Mouse (Mus musculus) heart, embryonic 13.5 days (tissue): Measurements from ENCODE around the gene Megf8. TPM values are rescaled to one million over a fixed set of nuclear protein-coding genes. Genes with fewer than 3 reads are reported as not detected.
"Not testable (repeated sequence)": the region's sequence is repeated elsewhere in the genome, so short reads cannot be mapped to it uniquely, and the experiment has no call there.

Experiments used
- ATAC-seq: fragments of 200-750 bp; cut with Nextera tagmentation; 2 replicates; pipeline ENCODE4 v1.8.0; 2017; ENCODE audit warnings: moderate TSS enrichment; ENCODE audit not compliant: insufficient number of reproducible peaks, low FRiP score, low TSS enrichment; ENCODE audit errors: extremely low read depth
- H3K27ac ChIP-seq: fragments of 300-500 bp; sonication (generic); replicated peaks from 2 replicates; pipeline ENCODE4 v1.5.1; 2015; ENCODE audit warnings: moderate library complexity, mild to moderate bottlenecking, inconsistent platforms
- H3K27me3 ChIP-seq: fragments of 300-500 bp; sonication (generic); replicated peaks from 2 replicates; pipeline ENCODE4 v1.6.1; 2015; ENCODE audit warnings: mild to moderate bottlenecking, inconsistent platforms
- H3K36me3 ChIP-seq: fragments of 300-500 bp; sonication (generic); 2 replicates; pipeline ENCODE4 v1.6.1; 2015; ENCODE audit warnings: mild to moderate bottlenecking, inconsistent platforms
- H3K4me1 ChIP-seq: fragments of 300-500 bp; sonication (generic); 2 replicates; pipeline ENCODE4 v1.6.1; 2015; ENCODE audit warnings: inconsistent platforms
- H3K4me2 ChIP-seq: fragments of 300-500 bp; sonication (generic); 2 replicates; pipeline ENCODE4 v1.6.1; 2015; ENCODE audit warnings: inconsistent platforms, mild to moderate bottlenecking, moderate library complexity
- H3K4me3 ChIP-seq: fragments of 300-500 bp; sonication (generic); 2 replicates; pipeline ENCODE4 v1.5.1; 2015; ENCODE audit warnings: moderate library complexity, mild to moderate bottlenecking, inconsistent platforms
- H3K9ac ChIP-seq: fragments of 300-500 bp; sonication (generic); 2 replicates; pipeline ENCODE4 v1.6.1; 2015; ENCODE audit warnings: inconsistent platforms, mild to moderate bottlenecking, moderate library complexity
- H3K9me3 ChIP-seq: fragments of 300-500 bp; sonication (generic); 2 replicates; pipeline ENCODE4 v1.6.1; 2016; ENCODE audit warnings: inconsistent platforms
- WGBS: fragments of 180-500 bp; shearing (Covaris S2); methylation state at CpG from one replicate; pipeline ENCODE4 v1.1.7; 2015; ENCODE audit warnings: mixed read lengths; 5-methylcytosine and 5-hydroxymethylcytosine counted together
- polyA plus RNA-seq: library from polyadenylated mRNA; unstranded; fragments of >200 nt; fragmentation: Nextera tagmentation; extraction: Ambion mirVana; gene quantifications from 2 replicates; pipeline ENCODE4 v1.2.1, GENCODE M21; 2015

The Megf8 gene
- polyA plus RNA-seq, 1 experiment from 2014 or later = 7.5 TPM

DNA sequence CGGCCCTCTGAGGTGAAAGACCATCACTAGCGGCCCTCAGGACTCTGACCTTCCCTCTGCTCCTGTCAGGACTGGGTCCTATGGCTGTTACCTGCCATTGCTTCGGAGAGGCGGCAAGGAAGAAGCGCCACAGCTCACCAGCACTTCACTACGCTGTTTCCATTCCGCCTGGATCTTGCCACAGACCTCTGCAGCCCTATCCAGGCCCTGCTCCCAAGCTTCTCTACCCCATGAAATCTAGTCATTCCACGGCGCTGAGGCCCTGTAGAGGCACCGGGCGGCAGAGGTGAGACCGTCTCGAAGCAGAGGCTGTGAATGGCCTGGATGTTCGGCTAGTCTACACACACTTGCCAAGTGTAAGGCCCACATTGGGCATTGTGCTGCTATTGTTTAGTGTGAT is 79.7 kb downstream of the Megf8 start:
- H3K36me3 ChIP-seq = no peaks in the 10 kb centered on the region
- H3K9ac ChIP-seq = 0 out of 2 replicates have a peak overlapping the region, but pooled peaks have one; percentile 62
- H3K4me1 ChIP-seq = peaks cover 20% of the 10 kb centered on the region
- 91% methylated on average over 14 of the region's 14 CpGs for WGBS
- peak overlapping the region; percentile 61; the same call in 1 of the 2 replicates for H3K27ac ChIP-seq
- peak overlapping the region; percentile 90 for H3K4me2 ChIP-seq
- no peak for ATAC-seq
- H3K27me3 ChIP-seq = no peaks in the 10 kb centered on the region
- no peaks in the 10 kb centered on the region for H3K9me3 ChIP-seq
- H3K4me3 ChIP-seq = peak overlapping the region; percentile 70

DNA sequence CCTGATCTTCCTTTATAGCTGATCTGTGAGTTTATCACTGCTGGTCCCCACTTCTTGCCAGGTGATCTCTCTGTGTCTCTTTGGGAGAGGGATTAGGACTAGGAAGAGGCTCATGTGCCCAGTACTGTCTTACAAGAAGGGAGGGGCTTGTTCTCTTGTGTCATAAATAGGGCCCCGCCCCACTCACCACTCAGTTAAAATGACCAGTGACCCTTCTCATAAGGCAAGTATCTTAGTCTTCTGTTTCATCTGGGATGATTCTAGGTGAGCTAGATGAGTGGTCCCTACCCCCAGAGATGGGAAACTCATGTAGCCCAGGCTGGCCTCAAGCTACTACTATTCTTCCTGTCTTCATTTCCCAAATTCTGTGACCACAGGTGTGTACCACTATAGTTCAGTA is 81.6 kb downstream of the Megf8 start, which contains the start of gene Lipe:
TSS of gene Lipe (minus strand) at position 101 of the 400 bp plus-strand sequence.
- no peak within 1 kb of the TSS for H3K4me2 ChIP-seq
- no peaks in the 10 kb centered on the region for H3K27me3 ChIP-seq
- H3K27ac ChIP-seq = no peak within 1 kb of the TSS
- ATAC-seq = no peak
- 73% methylated on average over 1 of the region's 1 CpGs for WGBS
- peaks cover 25% of the 10 kb centered on the region for H3K4me1 ChIP-seq
- H3K36me3 ChIP-seq = no peaks in the 10 kb centered on the region
- no peak within 1 kb of the TSS for H3K4me3 ChIP-seq
- no peak within 1 kb of the TSS for H3K9ac ChIP-seq
- H3K9me3 ChIP-seq = no peaks in the 10 kb centered on the region

DNA sequence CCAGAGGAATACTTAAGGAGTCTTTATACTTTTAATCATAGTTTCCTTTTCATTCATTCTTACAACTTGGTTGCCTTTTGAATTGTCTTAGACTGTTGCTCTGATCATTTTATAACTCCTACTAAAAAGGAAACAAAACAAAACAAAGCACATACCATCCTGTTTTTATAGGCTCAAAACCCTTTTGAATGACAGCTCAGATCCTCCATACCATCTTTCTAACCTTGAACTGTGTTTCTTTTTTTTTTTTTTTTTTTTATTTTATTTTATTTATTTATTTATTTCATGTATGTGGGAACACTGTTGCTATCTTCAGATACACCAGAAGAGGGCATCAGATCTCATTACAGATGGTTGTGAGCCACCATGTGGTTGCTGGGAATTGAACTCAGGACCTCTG is 82.1 kb downstream of the Megf8 start:
- not testable (repeated sequence) for H3K4me3 ChIP-seq, H3K36me3 ChIP-seq, H3K9me3 ChIP-seq, ATAC-seq, H3K27me3 ChIP-seq, H3K27ac ChIP-seq, H3K4me2 ChIP-seq, H3K9ac ChIP-seq
- peaks cover 21% of the 10 kb centered on the region for H3K4me1 ChIP-seq

DNA sequence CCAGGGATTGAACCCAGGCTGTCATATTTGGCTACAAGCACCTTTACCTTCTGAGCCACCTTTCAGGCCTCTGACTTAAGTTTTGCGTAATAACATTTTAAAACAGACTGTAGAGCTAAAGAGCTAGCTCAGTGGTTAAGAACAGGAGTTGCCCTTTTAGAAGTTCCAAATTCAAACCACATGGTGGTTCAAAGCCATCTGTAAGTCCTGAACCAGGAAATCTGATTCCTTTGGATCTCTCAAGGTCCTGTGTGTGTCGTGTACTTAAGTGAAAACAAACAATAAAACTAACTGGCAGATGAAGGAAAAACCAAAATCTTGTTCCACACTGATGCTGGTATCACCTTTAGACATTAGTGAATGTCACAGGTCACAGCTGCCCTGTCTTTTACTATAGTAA is 84.6 kb downstream of the Megf8 start:
- no peak for ATAC-seq
- H3K27me3 ChIP-seq = no peaks in the 10 kb centered on the region
- no peak overlapping the region for H3K27ac ChIP-seq
- no peak overlapping the region for H3K4me3 ChIP-seq
- H3K9me3 ChIP-seq = no peaks in the 10 kb centered on the region
- H3K9ac ChIP-seq = 0 out of 2 replicates have a peak overlapping the region, but pooled peaks have one; percentile 7
- peaks cover 7% of the 10 kb centered on the region for H3K4me1 ChIP-seq
- no peaks in the 10 kb centered on the region for H3K36me3 ChIP-seq
- H3K4me2 ChIP-seq = no peak overlapping the region
- 65% methylated on average over 2 of the region's 2 CpGs for WGBS

DNA sequence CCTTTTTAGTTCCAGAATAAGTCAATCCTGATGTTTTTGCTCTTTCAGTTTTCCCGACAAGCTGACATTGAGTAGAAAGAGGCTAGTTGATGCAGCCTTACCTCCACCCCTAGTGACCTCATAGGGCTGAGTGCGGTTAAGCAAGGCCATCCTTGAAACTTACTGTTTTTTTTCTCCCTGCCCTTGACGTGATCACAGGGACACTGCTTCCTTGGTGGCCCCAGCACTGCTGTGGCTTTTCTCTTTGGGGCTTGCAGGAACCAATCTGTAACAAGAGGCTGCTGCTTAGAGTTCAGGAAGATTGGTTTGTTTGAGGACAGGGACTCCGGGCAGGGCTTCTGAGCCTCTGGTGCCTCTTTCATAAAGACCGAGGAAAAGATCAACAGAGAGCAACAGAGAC is 85.0 kb downstream of the Megf8 start:
- 49% methylated on average over 5 of the region's 5 CpGs for WGBS
- ATAC-seq = no peak
- Histone ChIP-seq H3K9me3 (no peaks in the 10 kb centered on the region), H3K27me3 (no peaks in the 10 kb centered on the region), H3K4me2 (no peak overlapping the region), H3K36me3 (no peaks in the 10 kb centered on the region), H3K9ac (0 out of 2 replicates have a peak overlapping the region, but pooled peaks have one; percentile 7), H3K4me3 (no peak overlapping the region), H3K27ac (no peak overlapping the region; the same call in 1 of the 2 replicates), H3K4me1 (peaks cover 6% of the 10 kb centered on the region)

DNA sequence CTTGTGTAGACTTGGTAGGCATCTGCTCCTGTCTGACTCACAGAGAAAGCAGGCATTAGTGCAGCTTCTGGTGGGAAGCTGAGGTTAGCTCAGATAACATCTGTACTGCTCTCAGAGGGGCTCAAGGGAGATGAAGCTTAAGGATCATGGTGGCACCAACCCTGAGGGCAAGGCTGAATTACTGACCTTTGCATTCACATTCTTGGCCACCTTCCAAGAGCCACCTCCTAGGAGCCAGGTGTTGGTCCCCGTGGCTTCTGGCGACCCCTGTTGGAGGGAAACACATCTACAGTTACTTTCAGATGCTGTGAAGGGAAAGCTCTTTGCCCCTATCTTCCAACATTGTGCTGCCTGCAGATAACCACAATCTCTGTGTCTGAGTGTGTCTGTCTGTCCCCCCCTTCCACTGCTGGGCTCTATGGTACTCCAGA is 85.7 kb downstream of the Megf8 start:
- no peak for ATAC-seq
- Histone ChIP-seq H3K9ac (no peak overlapping the region), H3K4me2 (no peak overlapping the region), H3K4me3 (no peak overlapping the region), H3K36me3 (no peaks in the 10 kb centered on the region), H3K4me1 (peaks cover 6% of the 10 kb centered on the region), H3K27me3 (no peaks in the 10 kb centered on the region), H3K9me3 (no peaks in the 10 kb centered on the region), H3K27ac (no peak overlapping the region)
- WGBS = 2% methylated on average over 2 of the region's 2 CpGs

DNA sequence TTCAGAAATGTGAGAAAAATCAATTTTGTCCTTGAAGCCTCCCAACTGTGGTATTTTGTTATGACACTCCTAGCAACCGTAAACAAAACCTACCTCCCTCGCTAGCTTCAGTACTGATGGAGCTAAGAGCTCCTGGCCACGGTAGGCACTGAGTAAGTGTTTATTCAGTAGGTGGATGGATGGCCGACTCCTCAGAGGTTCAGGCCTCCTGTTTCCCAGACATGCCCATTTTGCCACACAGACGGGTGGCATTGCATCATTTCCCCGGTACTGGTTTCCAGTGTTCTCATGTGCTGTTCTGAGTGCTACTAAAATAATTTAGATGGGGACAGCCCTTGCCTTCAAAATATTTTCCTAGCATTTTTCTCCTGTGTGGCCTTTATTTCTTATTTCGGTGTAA is 89.5 kb downstream of the Megf8 start:
- Histone ChIP-seq H3K27me3 (no peaks in the 10 kb centered on the region), H3K4me1 (peaks cover 6% of the 10 kb centered on the region), H3K4me3 (no peak overlapping the region), H3K27ac (no peak overlapping the region), H3K9ac (no peak overlapping the region), H3K9me3 (no peaks in the 10 kb centered on the region), H3K4me2 (no peak overlapping the region), H3K36me3 (no peaks in the 10 kb centered on the region)
- ATAC-seq = no peak
- WGBS = 73% methylated on average over 7 of the region's 7 CpGs

DNA sequence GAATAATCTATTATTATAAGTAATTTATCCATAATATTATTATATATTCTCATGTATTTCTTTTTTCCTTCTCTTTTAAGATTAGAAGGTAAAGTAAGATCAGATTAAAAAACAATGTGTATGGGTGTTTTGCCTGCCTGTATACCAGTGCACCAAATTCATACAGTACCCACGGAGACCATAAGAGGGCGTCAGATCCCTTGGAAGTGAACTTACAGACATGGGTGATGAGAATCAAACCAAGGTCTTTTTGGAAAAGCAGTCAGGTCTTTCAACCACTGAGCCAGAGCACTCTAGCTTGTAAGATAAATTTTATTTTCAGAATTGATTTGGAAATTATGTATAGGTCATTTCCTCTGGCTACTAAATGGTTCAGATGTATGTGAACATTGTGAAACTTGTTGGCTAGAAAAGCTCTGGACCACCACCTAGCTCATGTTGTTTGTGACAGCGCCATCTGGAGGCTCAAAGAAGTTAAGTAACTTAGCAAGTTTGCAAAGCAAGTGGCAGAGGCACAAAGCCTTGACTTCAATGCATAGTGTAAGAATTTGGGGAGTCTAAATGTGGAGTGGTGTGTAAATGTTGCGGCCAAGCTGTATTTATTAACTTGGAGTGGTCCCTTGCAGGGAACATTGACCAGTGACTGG is 92.3 kb downstream of the Megf8 start:
- no peaks in the 10 kb centered on the region for H3K9me3 ChIP-seq
- no peaks in the 10 kb centered on the region for H3K36me3 ChIP-seq
- no peaks in the 10 kb centered on the region for H3K4me1 ChIP-seq
- H3K27me3 ChIP-seq = no peaks in the 10 kb centered on the region
- no peak overlapping the region for H3K4me3 ChIP-seq
- no peak for ATAC-seq
- H3K9ac ChIP-seq = no peak overlapping the region
- no peak overlapping the region for H3K27ac ChIP-seq
- 32% methylated on average over 4 of the region's 4 CpGs for WGBS
- H3K4me2 ChIP-seq = no peak overlapping the region

DNA sequence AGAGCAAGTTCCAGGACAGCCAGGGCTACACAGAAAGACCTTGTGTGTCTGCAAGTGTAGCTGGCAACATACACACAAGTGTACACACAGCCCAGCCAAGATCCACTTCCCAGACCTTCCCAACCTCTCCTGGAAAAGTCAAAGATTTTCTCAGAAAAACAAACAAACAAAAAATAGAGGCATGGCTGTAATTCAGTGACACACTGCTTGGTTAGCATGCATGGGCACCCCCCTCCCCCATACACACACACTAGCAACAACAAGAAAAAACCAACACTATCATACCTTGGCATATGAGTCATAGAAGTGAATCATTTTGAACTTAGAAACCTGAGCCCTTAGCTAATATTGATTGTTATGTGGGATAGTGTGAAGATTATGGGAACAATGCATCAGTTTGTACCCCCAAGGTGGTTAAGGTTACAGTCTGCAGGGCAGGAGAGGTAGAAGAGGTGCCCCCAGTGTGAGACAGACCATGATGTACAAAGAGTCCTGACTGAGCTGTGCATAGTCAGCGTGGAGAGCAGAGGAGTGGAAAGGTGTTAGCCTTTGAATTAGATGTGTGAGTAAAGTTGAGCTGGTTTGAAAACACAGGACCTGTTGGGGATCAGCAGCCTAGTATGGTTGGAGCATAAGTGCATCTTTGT is 94.1 kb downstream of the Megf8 start:
- H3K4me2 ChIP-seq = no peak overlapping the region
- no peaks in the 10 kb centered on the region for H3K4me1 ChIP-seq
- no peaks in the 10 kb centered on the region for H3K9me3 ChIP-seq
- no peaks in the 10 kb centered on the region for H3K27me3 ChIP-seq
- no peak for ATAC-seq
- H3K27ac ChIP-seq = no peak overlapping the region
- no peaks in the 10 kb centered on the region for H3K36me3 ChIP-seq
- 77% methylated on average over 1 of the region's 1 CpGs for WGBS
- no peak overlapping the region for H3K9ac ChIP-seq
- no peak overlapping the region for H3K4me3 ChIP-seq

DNA sequence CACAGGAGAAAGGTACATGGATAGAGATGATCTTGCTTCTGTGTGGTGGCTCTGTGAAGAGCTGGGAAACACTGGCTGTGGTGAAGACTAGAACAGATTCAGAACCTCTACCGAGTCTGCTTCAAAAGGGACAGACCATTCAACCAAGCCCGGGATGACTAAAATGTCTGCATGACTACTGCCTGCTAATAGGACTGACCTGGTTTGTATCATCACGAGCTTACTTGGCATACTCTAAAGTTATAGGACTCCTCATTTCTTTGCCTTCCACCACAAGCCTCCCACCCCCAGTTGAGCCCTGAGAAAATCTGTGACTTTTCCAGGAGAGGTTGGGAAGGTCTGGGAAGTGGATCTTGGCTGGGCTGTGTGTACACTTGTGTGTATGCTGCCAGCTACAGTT is 94.9 kb downstream of the Megf8 start:
- Histone ChIP-seq H3K4me1 (no peaks in the 10 kb centered on the region), H3K4me3 (no peak overlapping the region), H3K27ac (no peak overlapping the region), H3K36me3 (no peaks in the 10 kb centered on the region), H3K9ac (no peak overlapping the region), H3K9me3 (no peaks in the 10 kb centered on the region), H3K4me2 (no peak overlapping the region), H3K27me3 (no peaks in the 10 kb centered on the region)
- WGBS = 75% methylated on average over 3 of the region's 3 CpGs
- no peak for ATAC-seq

DNA sequence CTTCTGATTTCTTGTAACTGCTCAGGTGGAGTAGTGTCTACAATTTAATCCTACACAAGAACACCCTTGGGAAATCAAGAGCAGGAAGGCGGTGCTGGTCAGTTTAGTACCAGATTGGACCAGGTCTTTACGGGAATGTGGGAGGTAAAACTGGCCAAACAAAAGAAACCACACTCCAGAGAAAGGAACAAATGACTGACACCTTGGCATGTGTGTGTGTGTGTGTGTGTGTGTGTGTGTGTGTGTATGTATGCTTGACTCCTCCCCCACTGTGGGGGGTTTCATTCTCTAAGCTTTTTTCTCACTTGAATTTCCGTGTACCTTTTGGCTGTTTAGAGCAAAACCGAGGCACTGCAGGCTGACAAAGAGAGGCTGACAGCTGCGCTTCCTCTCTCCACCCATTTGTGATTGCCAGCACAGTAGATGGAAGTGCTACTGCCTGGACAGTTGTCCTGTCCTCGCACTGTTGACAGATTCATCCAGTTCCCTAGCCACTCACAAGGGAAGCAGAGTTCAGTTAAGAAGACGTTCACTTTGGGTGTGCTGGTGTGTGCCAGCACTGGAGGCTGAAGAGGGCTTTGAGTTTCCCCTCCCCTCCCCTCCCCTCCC is 96.0 kb downstream of the Megf8 start, which contains the start of gene Cxcl17:
TSS of gene Cxcl17 (minus strand) at position 54 of the 609 bp plus-strand sequence.
- Histone ChIP-seq H3K4me2 (no peak within 1 kb of the TSS), H3K9me3 (no peaks in the 10 kb centered on the region), H3K27ac (no peak within 1 kb of the TSS), H3K9ac (no peak within 1 kb of the TSS), H3K27me3 (no peaks in the 10 kb centered on the region), H3K36me3 (no peaks in the 10 kb centered on the region), H3K4me1 (no peaks in the 10 kb centered on the region), H3K4me3 (no peak within 1 kb of the TSS)
- 35% methylated on average over 7 of the region's 7 CpGs for WGBS
- no peak; the same call in 1 of the 2 replicates for ATAC-seq
